Mouse (Mus musculus): ENCODE measurements around the gene Myo9a. TPM values are rescaled to one million over a fixed set of nuclear protein-coding genes. Genes with fewer than 3 reads are reported as not detected.

Myo9a gene
- total and polyA plus RNA-seq, 2 experiments from 2014 or later: 13.2 to 59.9 TPM

DNA sequence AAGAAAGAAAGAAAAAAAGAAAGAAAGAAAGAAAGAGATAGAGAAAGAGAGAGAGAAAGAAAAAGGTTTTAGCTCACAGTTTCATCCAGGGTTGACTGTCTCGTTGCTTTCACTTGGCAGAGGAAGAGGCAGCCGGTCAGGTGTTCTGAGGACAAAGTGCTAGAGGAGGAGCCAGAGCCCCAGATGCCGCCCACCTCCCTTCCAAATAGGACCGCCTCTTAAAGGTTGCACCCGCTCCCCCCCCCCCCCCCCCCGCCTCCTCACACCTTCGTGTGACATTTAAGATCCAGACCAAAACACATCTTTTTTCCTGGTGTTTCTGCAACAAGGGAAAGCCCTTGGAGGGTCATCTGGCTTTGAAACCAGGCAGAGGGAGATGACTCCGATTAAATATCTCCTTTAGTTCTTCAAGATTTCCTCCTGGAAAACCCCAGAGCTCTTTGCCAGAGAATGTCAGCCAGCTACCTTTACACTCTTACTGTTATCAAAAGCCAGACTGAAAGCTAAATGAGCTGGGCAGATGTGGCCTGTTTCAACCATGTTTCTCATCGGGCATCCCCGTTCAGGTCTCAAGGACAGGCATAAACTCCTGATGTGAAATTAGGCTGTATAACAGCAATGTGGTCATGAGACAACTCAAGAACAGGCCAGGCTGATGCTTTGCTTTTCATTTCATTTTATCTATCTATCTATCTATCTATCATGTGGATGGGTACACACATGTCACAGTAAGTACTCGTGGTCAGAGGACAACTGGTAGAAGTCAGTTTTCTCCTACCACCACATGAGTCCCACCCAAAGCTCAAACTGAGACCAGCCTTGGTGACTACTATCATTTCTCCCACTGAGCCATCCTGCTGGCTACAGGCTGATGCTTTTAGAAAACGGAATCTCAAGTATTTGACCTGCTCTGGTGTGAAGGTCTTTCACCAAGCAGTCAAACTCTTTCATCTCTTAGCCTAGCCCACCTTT, 190.5 kb downstream of the Myo9a start:
- no peaks in the 10 kb centered on the region for H3K27me3 ChIP-seq (ENCODE audit: insufficient read depth, low read length)
- no peak for DNase-seq
- H3K9me3 ChIP-seq (ENCODE audit: low read length): no peaks in the 10 kb centered on the region
- no peak overlapping the region for H3K4me3 ChIP-seq (ENCODE audit: low read depth, low read length)
- 86% methylated on average over 10 of the region's 12 CpGs for WGBS
- H3K9ac ChIP-seq: no peak overlapping the region
- no peak for TF ChIP-seq CTCF (IDR thresholded peaks at IDR 0.05; ENCODE audit: low read depth)
- no peak overlapping the region for H3K4me2 ChIP-seq (ENCODE audit: low read depth)
- no peaks in the 10 kb centered on the region for H3K36me3 ChIP-seq (ENCODE audit: insufficient read depth)
- H3K4me1 ChIP-seq (ENCODE audit: insufficient read depth): no peaks in the 10 kb centered on the region
- H3K27ac ChIP-seq (ENCODE audit: low read depth, low read length): no peak overlapping the region
- no peak for ATAC-seq

- Histone ChIP-seq H3K4me1 (ENCODE audit: insufficient read depth) (no peaks in the 10 kb centered on the region), H3K9ac (no peak overlapping the region), H3K4me3 (ENCODE audit: low read depth, low read length) (no peak overlapping the region), H3K27me3 (ENCODE audit: insufficient read depth, low read length) (no peaks in the 10 kb centered on the region), H3K27ac (ENCODE audit: low read depth, low read length) (no peak overlapping the region), H3K4me2 (ENCODE audit: low read depth) (no peak overlapping the region), H3K9me3 (ENCODE audit: low read length) (no peaks in the 10 kb centered on the region), H3K36me3 (ENCODE audit: insufficient read depth) (no peaks in the 10 kb centered on the region)
- DNase-seq: no peak
- ATAC-seq: no peak
- 77% methylated on average over 9 of the region's 9 CpGs for WGBS
- no peak for TF ChIP-seq CTCF (IDR thresholded peaks at IDR 0.05; ENCODE audit: low read depth)
These were observed 191.2 kb downstream of the Myo9a start for GRCm38 (mm10) chr9:59941885-59942350.

GRCm38 (mm10) chr9:59942501-59943085, 191.9 kb downstream of the Myo9a start:
- Histone ChIP-seq H3K4me2 (ENCODE audit: low read depth) (no peak overlapping the region), H3K9ac (no peak overlapping the region), H3K36me3 (ENCODE audit: insufficient read depth) (no peaks in the 10 kb centered on the region), H3K4me3 (ENCODE audit: low read depth, low read length) (no peak overlapping the region), H3K27ac (ENCODE audit: low read depth, low read length) (no peak overlapping the region), H3K4me1 (ENCODE audit: insufficient read depth) (no peaks in the 10 kb centered on the region), H3K27me3 (ENCODE audit: insufficient read depth, low read length) (no peaks in the 10 kb centered on the region), H3K9me3 (ENCODE audit: low read length) (no peaks in the 10 kb centered on the region)
- WGBS: 58% methylated on average over 5 of the region's 5 CpGs
- TF ChIP-seq CTCF (IDR thresholded peaks at IDR 0.05; ENCODE audit: low read depth): no peak
- DNase-seq (no peak), ATAC-seq (no peak)

DNA sequence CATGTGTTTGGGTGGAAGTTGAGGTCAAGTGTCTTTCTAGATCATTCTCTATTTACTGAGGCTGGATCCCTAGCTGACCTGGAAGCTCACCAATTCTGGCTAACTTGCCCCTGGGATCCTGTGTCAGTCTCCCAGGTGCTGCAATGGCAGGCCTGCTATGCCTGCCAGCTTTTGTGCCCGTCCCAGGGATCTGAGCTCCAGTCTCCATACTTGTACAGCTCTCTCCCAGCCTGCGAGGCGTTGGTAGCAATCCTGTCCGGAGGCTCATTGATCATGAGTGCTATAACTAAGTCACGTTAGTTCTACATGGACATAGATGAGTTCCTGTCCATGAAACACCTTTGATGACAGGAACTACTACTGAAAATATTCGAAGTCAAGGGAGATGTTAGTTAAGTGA, 193.1 kb downstream of the Myo9a start:
- Histone ChIP-seq H3K27ac (ENCODE audit: low read depth, low read length) (no peak overlapping the region), H3K4me1 (ENCODE audit: insufficient read depth) (no peaks in the 10 kb centered on the region), H3K9me3 (ENCODE audit: low read length) (no peaks in the 10 kb centered on the region), H3K27me3 (ENCODE audit: insufficient read depth, low read length) (no peaks in the 10 kb centered on the region), H3K9ac (no peak overlapping the region), H3K36me3 (ENCODE audit: insufficient read depth) (no peaks in the 10 kb centered on the region), H3K4me3 (ENCODE audit: low read depth, low read length) (no peak overlapping the region), H3K4me2 (ENCODE audit: low read depth) (no peak overlapping the region)
- DNase-seq: no peak
- TF ChIP-seq CTCF (IDR thresholded peaks at IDR 0.05; ENCODE audit: low read depth): no peak
- ATAC-seq: no peak
- WGBS: 87% methylated on average over 6 of the region's 6 CpGs

GRCm38 (mm10) chr9:59945241-59945640, 194.5 kb downstream of the Myo9a start:
- no peak overlapping the region for H3K27ac ChIP-seq (ENCODE audit: low read depth, low read length)
- H3K9me3 ChIP-seq (ENCODE audit: low read length): no peaks in the 10 kb centered on the region
- no peak overlapping the region for H3K4me3 ChIP-seq (ENCODE audit: low read depth, low read length)
- no peak for ATAC-seq
- no peak for DNase-seq
- no peaks in the 10 kb centered on the region for H3K27me3 ChIP-seq (ENCODE audit: insufficient read depth, low read length)
- no peak overlapping the region for H3K9ac ChIP-seq
- WGBS: 91% methylated on average over 3 of the region's 3 CpGs
- no peaks in the 10 kb centered on the region for H3K36me3 ChIP-seq (ENCODE audit: insufficient read depth)
- TF ChIP-seq CTCF (IDR thresholded peaks at IDR 0.05; ENCODE audit: low read depth): no peak
- no peak overlapping the region for H3K4me2 ChIP-seq (ENCODE audit: low read depth)
- H3K4me1 ChIP-seq (ENCODE audit: insufficient read depth): no peaks in the 10 kb centered on the region

DNA sequence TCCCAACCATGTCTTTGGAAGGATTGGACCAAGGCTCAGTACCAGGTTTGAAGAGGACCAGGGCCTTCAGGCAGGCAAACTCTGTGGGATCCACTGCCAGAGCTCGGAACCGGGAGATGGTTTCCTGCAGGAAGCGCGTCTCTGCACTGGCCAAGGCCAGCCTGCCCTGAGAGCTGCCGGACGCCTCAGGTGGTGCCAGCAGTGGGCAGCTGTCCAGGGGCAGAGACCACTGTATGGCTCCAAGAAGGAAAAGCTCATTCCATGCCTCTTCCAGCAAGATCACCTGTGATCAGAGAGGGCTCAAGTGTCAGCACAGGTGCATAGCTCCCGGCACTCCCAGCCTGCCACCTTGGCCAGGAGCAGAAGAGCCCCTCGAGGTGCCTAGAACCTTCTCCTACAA, 196.6 kb downstream of the Myo9a start:
- no peak for TF ChIP-seq CTCF (IDR thresholded peaks at IDR 0.05; ENCODE audit: low read depth)
- Histone ChIP-seq H3K27ac (ENCODE audit: low read depth, low read length) (no peak overlapping the region), H3K9ac (no peak overlapping the region), H3K4me3 (ENCODE audit: low read depth, low read length) (no peak overlapping the region), H3K27me3 (ENCODE audit: insufficient read depth, low read length) (no peaks in the 10 kb centered on the region), H3K4me1 (ENCODE audit: insufficient read depth) (no peaks in the 10 kb centered on the region), H3K4me2 (ENCODE audit: low read depth) (no peak overlapping the region), H3K36me3 (ENCODE audit: insufficient read depth) (no peaks in the 10 kb centered on the region), H3K9me3 (ENCODE audit: low read length) (no peaks in the 10 kb centered on the region)
- ATAC-seq (no peak), DNase-seq (no peak)
- 81% methylated on average over 8 of the region's 8 CpGs for WGBS

DNA sequence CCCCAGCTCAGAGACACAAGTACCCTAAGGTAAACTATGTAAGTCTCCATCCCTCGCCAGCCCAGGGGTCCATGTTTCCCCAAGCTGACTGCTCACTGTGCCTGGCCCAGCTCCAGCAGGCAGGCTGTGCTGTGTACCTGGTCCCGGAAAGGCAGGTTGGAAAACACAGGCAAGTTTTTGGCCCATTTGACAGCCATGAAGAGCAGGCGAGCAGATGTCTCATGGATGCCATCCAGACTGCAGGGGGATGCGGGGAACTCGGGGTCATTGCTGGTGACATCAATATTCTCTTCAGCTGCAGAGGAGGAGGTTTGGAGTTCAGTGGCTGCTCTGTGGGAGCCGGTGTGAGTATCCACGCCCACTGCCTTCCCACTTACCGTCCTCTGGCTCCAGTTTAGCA, 197.5 kb downstream of the Myo9a start:
- Histone ChIP-seq H3K4me3 (ENCODE audit: low read depth, low read length) (no peak overlapping the region), H3K27me3 (ENCODE audit: insufficient read depth, low read length) (no peaks in the 10 kb centered on the region), H3K27ac (ENCODE audit: low read depth, low read length) (no peak overlapping the region), H3K4me1 (ENCODE audit: insufficient read depth) (no peaks in the 10 kb centered on the region), H3K4me2 (ENCODE audit: low read depth) (no peak overlapping the region), H3K9me3 (ENCODE audit: low read length) (no peaks in the 10 kb centered on the region), H3K36me3 (ENCODE audit: insufficient read depth) (no peaks in the 10 kb centered on the region), H3K9ac (no peak overlapping the region)
- TF ChIP-seq CTCF (IDR thresholded peaks at IDR 0.05; ENCODE audit: low read depth): no peak
- ATAC-seq (no peak), DNase-seq (no peak)
- 74% methylated on average over 8 of the region's 8 CpGs for WGBS

Data from forebrain, postnatal 0 days (tissue).